Mouse (Mus musculus) liver, embryonic 11.5 days (tissue): Measurements from ENCODE around the gene Il6ra. TPM values are rescaled to one million over a fixed set of nuclear protein-coding genes. Genes with fewer than 3 reads are reported as not detected.

Experiments used
- ATAC-seq: fragments of 200-750 bp; cut with Nextera tagmentation; replicated peaks from 2 replicates; pipeline ENCODE4 v1.8.0; 2017; ENCODE audit warnings: moderate number of reproducible peaks, mild to moderate bottlenecking, moderate TSS enrichment, moderate library complexity; ENCODE audit not compliant: low FRiP score
- DNase-seq: peaks from one replicate; pipeline ENCODE4 v3.0.0-alpha.2; 2017; ENCODE audit warnings: low spot score
- H3K27ac ChIP-seq: fragments of 300-500 bp; sonication (generic); 2 replicates; pipeline ENCODE4 v1.5.1; 2014; ENCODE audit warnings: mild to moderate bottlenecking, low read depth, low read length, control low read depth
- H3K27me3 ChIP-seq: fragments of 300-500 bp; sonication (generic); replicated peaks from 2 replicates; pipeline ENCODE4 v1.6.1; 2014; ENCODE audit warnings: low read length, mixed read lengths; ENCODE audit not compliant: control insufficient read depth, insufficient read depth
- H3K36me3 ChIP-seq: fragments of 300-500 bp; sonication (generic); 2 replicates; pipeline ENCODE4 v1.6.1; 2014; ENCODE audit warnings: mild to moderate bottlenecking, low read length, moderate library complexity, mixed read lengths; ENCODE audit not compliant: control insufficient read depth, insufficient read depth
- H3K4me1 ChIP-seq: fragments of 300-500 bp; sonication (generic); replicated peaks from 2 replicates; pipeline ENCODE4 v1.6.1; 2014; ENCODE audit warnings: low read length, mixed read lengths; ENCODE audit not compliant: control insufficient read depth, insufficient read depth
- H3K4me2 ChIP-seq: fragments of 300-500 bp; sonication (generic); 2 replicates; pipeline ENCODE4 v1.6.1; 2014; ENCODE audit warnings: mild to moderate bottlenecking, control low read depth, moderate library complexity
- H3K4me3 ChIP-seq: fragments of 300-500 bp; sonication (generic); 2 replicates; pipeline ENCODE4 v1.5.1; 2014; ENCODE audit warnings: low read depth, low read length, control low read depth
- H3K9ac ChIP-seq: fragments of 300-500 bp; sonication (generic); 2 replicates; pipeline ENCODE4 v1.6.1; 2014; ENCODE audit warnings: low read depth, low read length, control low read depth
- H3K9me3 ChIP-seq: fragments of 300-500 bp; sonication (generic); 2 replicates; pipeline ENCODE4 v1.6.1; 2016; ENCODE audit warnings: low read length, inconsistent platforms, mixed read lengths; ENCODE audit not compliant: control insufficient read depth
- WGBS: fragments of 180-500 bp; shearing (Covaris S2); extraction: QIAGEN DNeasy Blood & Tissue Kit; methylation state at CpG from one replicate; pipeline ENCODE4 v1.1.7; 2014; 5-methylcytosine and 5-hydroxymethylcytosine counted together
- polyA plus RNA-seq: library from polyadenylated mRNA; unstranded; fragments of >200 nt; fragmentation: Nextera tagmentation; extraction: Ambion mirVana; gene quantifications from 2 replicates; pipeline ENCODE4 v1.2.1, GENCODE M21; 2014

The Il6ra gene
- polyA plus RNA-seq, 1 experiment from 2014 or later, result 1.0 TPM

DNA sequence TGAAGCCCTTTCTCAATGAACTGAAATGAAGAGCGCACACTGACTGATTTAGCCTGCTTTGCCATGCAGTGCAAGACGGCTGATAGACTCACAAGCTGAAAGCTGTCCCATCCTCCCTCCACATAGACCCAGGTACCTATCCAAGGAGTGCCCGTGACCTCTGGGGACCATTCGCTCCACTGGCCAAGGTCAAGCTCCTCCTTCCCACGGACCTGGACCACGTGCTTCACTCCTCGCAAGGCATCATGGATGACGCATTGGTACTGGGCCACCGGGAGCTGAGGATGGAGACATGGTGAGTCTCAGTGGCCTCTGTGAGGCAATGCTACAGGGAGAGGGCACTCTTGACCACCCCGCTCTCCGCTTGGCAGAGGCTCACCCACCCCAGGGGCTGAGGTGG lies 27.2 kb downstream of the Il6ra start:
- Histone ChIP-seq H3K36me3 (no peaks in the 10 kb centered on the region), H3K9ac (no peak overlapping the region), H3K4me2 (no peak overlapping the region), H3K4me3 (no peak overlapping the region), H3K27me3 (no peaks in the 10 kb centered on the region), H3K27ac (no peak overlapping the region), H3K9me3 (no peaks in the 10 kb centered on the region), H3K4me1 (peaks cover 17% of the 10 kb centered on the region)
- ATAC-seq, result no peak
- 92% methylated on average over 11 of the region's 11 CpGs for WGBS
- DNase-seq, result no peak

DNA sequence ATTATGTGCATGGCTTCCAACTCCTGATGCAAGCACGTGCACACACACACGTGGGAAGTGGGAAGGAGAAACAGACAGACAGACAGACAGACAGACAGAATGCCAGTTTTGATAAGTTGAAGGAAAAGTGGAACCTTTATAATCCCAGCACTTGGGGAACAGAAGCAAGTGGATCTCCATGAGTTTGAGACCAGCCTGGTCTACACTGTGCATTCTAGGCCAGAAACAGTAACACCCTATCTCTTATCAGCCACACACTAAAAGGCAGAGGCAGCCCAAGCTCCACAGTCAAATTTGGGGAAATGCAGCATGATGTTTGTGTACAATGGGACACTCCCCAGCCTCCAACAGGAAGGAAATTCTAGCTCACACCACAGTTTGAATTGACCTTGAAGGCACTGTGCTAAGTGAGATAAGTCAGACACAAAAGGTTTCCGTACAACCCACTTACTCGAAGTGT lies 29.4 kb downstream of the Il6ra start:
- peak overlapping the region; percentile 28 for H3K4me2 ChIP-seq
- 49% methylated on average over 4 of the region's 4 CpGs for WGBS
- peak; percentile 65 for ATAC-seq
- 0 out of 2 replicates have a peak overlapping the region, but pooled peaks have one; percentile 31 for H3K9ac ChIP-seq
- no peaks in the 10 kb centered on the region for H3K9me3 ChIP-seq
- H3K27me3 ChIP-seq, result no peaks in the 10 kb centered on the region
- peak overlapping the region; percentile 41 for H3K27ac ChIP-seq
- no peaks in the 10 kb centered on the region for H3K36me3 ChIP-seq
- no peak overlapping the region for H3K4me3 ChIP-seq
- peaks cover 17% of the 10 kb centered on the region for H3K4me1 ChIP-seq
- no peak for DNase-seq

DNA sequence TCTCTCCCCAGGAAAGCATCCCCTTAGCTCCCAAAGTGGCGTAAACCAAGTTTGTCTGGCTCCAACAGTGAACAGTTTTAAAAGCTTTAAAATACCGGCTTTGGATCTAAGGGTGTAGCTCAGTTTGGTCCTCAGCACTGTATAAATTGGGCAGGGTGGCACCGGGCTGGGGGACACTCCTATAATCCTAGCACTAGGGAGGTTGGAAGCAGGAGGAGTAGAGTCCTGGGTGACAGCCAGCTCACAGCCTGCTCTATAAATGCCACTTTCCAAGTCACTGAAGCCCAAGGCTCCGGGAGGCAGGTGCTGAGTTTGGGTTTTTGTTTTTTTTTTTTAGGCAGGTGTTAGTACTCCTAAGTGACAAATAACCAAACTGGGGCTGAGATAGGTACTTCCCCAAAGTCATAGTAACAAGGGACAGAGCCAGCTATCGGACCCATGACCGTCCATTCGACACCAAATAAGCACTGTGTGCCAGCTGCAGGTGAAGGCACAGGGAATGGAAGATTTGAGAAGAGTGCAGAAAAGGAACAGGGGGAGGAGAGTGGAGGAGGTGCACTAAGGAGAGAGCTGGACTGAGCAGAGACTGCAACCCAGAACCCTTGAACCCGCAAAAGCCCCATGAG lies 30.3 kb downstream of the Il6ra start:
- Histone ChIP-seq H3K36me3 (no peaks in the 10 kb centered on the region), H3K9me3 (no peaks in the 10 kb centered on the region), H3K4me3 (no peak overlapping the region), H3K27me3 (no peaks in the 10 kb centered on the region), H3K4me2 (no peak overlapping the region), H3K9ac (no peak overlapping the region), H3K27ac (peak overlapping the region; percentile 41; the same call in 1 of the 2 replicates), H3K4me1 (peaks cover 14% of the 10 kb centered on the region)
- WGBS, result 79% methylated on average over 8 of the region's 8 CpGs
- DNase-seq (no peak), ATAC-seq (no peak)

DNA sequence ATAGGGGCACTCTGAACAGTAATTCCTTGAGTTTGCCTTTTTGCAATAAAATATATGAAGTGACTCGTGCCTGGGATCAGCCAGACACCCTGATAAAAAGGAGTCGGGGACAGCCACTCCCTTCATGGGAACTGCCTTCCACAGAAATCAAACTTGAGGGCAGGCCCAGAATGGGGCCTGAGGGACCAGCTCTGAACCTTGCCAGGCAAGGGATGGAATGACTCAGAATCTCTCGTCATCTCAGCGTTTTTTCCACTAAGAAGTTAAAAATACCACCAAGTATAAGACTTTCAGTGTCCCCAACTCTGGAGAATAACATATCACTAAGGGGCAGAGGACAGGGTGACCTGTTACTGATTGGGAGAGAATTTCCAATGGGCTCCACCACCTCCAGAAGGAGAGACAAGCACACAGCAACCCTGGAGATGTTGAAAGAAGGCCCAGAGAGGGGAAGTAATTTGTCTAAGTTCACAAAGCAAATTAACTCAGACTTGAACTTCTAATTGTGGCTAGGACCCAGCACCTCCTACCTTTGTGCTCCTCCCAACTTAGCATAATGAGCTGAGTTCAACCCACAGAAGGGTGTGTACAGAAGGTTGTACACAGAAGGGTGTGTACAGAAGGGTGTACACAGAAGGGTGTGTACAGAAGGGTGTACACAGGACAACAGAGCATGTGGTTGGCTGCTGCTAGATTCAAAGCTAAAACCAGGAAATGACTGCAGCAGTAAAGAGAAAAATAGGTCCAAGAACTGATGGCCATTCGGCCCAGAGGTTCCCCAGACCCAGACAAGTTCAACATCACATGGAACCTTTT lies 32.8 kb downstream of the Il6ra start:
- 54% methylated on average over 5 of the region's 5 CpGs for WGBS
- H3K9ac ChIP-seq, result no peak overlapping the region
- no peak for DNase-seq

DNA sequence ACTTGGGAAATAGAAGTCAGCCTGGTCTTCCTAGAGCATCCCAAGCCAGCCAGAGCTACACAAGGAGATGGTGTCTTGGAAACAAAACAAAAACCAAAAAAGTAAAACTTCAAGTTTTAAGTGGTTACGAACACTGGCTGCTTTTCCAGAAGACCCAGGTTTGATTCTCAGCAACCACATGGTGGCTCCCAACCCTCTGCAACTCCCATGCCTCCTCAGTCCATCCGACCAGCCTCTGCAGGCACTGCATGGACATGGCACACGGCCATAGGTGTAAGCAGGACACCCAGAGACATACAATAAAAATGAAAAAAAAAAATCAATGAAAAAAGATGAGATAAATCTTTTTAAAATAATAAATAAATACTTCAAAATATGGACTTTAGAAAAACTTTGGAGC lies 33.7 kb downstream of the Il6ra start:
- ATAC-seq, result no peak
- no peaks in the 10 kb centered on the region for H3K27me3 ChIP-seq
- H3K4me2 ChIP-seq, result no peak overlapping the region
- H3K36me3 ChIP-seq, result no peaks in the 10 kb centered on the region
- H3K9ac ChIP-seq, result no peak overlapping the region; the same call in 1 of the 2 replicates
- 74% methylated on average over 3 of the region's 3 CpGs for WGBS
- DNase-seq, result no peak
- peaks cover 18% of the 10 kb centered on the region for H3K4me1 ChIP-seq
- H3K27ac ChIP-seq, result no peak overlapping the region
- no peaks in the 10 kb centered on the region for H3K9me3 ChIP-seq
- no peak overlapping the region for H3K4me3 ChIP-seq

More for the DNA sequence above, 32.8 kb downstream of the Il6ra start:
- H3K4me2 ChIP-seq, result no peak overlapping the region
- peaks cover 18% of the 10 kb centered on the region for H3K4me1 ChIP-seq
- no peaks in the 10 kb centered on the region for H3K9me3 ChIP-seq
- peak; percentile 82 for ATAC-seq
- H3K4me3 ChIP-seq, result no peak overlapping the region
- peak overlapping the region; percentile 33; the same call in 1 of the 2 replicates for H3K27ac ChIP-seq
- no peaks in the 10 kb centered on the region for H3K27me3 ChIP-seq
- H3K36me3 ChIP-seq, result no peaks in the 10 kb centered on the region

DNA sequence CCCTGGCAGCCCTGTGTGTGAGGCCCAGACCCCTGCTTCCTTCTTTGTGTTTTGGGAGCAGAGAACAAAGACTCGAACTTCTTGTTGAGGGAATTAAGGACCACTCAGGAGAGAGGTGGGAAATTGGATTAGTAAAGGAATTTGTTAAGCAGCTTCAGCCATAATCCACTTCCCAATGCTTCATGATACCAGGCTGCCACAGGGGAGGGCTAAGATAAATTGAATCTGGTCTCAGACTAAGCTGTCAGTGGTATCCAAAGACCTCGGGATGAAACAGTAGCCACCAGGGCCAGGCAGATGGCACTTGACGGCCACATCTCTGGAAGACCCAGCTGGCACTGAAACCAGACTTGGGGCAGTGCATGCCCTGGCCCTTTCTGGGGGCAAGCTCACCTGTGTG lies 34.5 kb downstream of the Il6ra start:
- ATAC-seq (no peak), DNase-seq (no peak)
- Histone ChIP-seq H3K4me2 (no peak overlapping the region), H3K4me3 (no peak overlapping the region), H3K27me3 (no peaks in the 10 kb centered on the region), H3K9me3 (no peaks in the 10 kb centered on the region), H3K9ac (no peak overlapping the region), H3K27ac (no peak overlapping the region), H3K36me3 (no peaks in the 10 kb centered on the region), H3K4me1 (peaks cover 11% of the 10 kb centered on the region)
- WGBS, result 54% methylated on average over 3 of the region's 3 CpGs

DNA sequence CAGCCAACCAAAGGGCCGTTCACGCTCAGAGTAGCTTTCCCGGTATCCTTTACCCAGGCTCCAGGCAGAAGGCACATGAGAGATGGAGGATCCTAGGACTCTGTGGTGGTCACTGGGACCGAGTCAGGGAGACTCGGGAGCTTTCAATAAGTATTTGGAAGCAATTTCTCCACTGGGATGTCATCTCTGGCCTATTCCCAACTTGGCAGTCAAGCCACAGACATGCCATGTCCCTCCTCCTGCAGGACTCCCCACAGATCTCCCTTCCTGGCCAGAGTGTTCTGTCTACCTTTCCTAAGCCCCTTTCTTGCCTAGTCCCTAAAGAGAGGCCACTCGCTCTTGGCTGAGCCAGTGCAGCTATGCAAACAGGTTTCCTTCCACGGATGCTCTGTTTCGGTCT lies 35.9 kb downstream of the Il6ra start:
- no peak for ATAC-seq

DNA sequence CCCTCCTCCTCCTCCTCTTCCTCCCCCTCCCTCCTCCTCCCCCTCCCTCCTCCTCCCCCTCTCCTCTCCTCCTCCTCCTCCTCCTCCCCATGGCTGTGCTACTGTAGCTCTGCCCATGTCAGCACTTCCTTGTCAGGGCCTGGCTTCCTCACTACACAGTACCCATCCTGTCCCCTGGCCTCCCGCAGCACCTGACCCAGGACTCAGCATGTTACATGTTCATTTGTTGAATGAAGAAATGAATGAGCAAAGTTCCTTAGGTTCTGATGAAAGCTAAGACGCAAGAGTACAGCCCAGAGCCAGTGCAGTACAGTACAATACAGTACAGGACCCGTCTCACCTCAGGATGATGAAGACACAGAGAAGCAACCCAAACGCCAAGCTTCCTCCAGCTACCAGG lies 36.5 kb downstream of the Il6ra start:
- Histone ChIP-seq H3K9ac (no peak overlapping the region), H3K27ac (no peak overlapping the region), H3K4me2 (no peak overlapping the region), H3K27me3 (no peaks in the 10 kb centered on the region), H3K4me1 (peaks cover 9% of the 10 kb centered on the region), H3K4me3 (no peak overlapping the region), H3K36me3 (no peaks in the 10 kb centered on the region), H3K9me3 (no peaks in the 10 kb centered on the region)
- no peak for DNase-seq
- ATAC-seq, result no peak
- WGBS, result 71% methylated on average over 4 of the region's 4 CpGs

More for the DNA sequence above, 35.9 kb downstream of the Il6ra start:
- no peaks in the 10 kb centered on the region for H3K9me3 ChIP-seq
- no peak overlapping the region for H3K4me2 ChIP-seq
- H3K27me3 ChIP-seq, result no peaks in the 10 kb centered on the region
- no peak for DNase-seq
- no peak overlapping the region for H3K4me3 ChIP-seq
- no peak overlapping the region for H3K27ac ChIP-seq
- H3K36me3 ChIP-seq, result no peaks in the 10 kb centered on the region
- WGBS, result 82% methylated on average over 8 of the region's 8 CpGs
- H3K9ac ChIP-seq, result no peak overlapping the region
- peaks cover 8% of the 10 kb centered on the region for H3K4me1 ChIP-seq
